Mouse (Mus musculus): Measurements from ENCODE around the gene Slc6a20a.

DNA sequence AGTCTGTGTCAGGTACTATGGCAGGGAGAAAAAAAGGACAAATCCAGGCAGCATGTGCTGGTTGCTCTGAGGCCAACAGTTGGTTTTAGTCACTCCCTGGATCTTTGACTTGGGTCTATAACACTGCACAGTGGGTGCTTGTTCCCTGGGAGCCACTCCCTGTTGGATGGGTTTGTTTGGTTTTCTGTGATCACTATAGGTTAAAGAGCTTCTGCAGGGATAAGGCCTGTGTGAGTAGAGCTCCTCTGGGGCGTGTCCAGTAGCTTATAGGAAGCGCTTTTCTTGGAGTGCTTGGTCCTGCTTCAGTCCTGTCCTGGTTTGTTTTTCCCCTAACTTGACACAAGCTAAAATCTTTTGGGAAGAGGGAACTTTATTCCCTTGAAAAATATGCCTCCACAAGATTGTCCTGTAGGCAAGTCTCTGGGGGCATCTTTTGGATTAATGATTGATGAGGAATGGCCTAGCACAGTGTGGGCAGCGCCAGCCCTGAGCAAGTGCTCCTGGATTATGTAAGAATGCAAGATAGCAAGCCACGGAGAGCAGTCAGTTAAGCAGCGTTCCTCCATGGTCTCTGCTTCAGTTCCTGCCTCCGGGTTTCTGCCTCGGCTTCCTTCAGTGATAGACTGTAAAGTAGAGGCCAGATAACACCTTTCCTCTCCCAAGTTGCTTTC lies 89.3 kb downstream of the Slc6a20a start:
- TF ChIP-seq CTCF (IDR thresholded peaks at IDR 0.05) (no peak), EP300 (IDR thresholded peaks at IDR 0.05) (no peak)
